Mouse (Mus musculus) lung, adult 2 months (tissue): Measurements from ENCODE around the gene Igfbp6.

ENCODE experiments used
- CTCF ChIP-seq: fragments of 200-500 bp; IDR thresholded peaks from 2 replicates; pipeline ENCODE4 v1.5.1; 2011; ENCODE audit warnings: mild to moderate bottlenecking, low read length, control low read depth; ENCODE audit not compliant: insufficient read depth
- POLR2A ChIP-seq: fragments of 200-500 bp; IDR thresholded peaks from 2 replicates; pipeline ENCODE4 v1.6.1; 2011; ENCODE audit warnings: low read depth, mild to moderate bottlenecking, control low read depth, low read length, borderline replicate concordance; ENCODE audit errors: extremely low read depth

- TF ChIP-seq CTCF (no peak), POLR2A (no peak)
These were observed 46.8 kb upstream of the Igfbp6 start for GRCm38 (mm10) chr15:102097147-102097915.
